20 mouse cellular contexts compared by ENCODE assay signal in genomic region chr2:115774153-115774908, GRCm38 (mm10).
DNase-seq lines count a peak whose midpoint lies in the region; ATAC-seq and TF ChIP-seq lines count a peak whose summit lies in the region.
"Had no signal": no experiment of that assay in that cellular context is flagged by ENCODE, and none has a peak within 500 bp of the region (broad histone marks: within the 10 kb centered on the region; RNA-seq: fewer than 3 reads in every experiment).

No protein-coding gene starts in this region.

- no peaks in the 10 kb centered on the region for H3K27me3 ChIP-seq in heart, postnatal 0 days (ENCODE audit: control insufficient read depth, insufficient read depth, low read length)
- no peaks in the 10 kb centered on the region for H3K27me3 ChIP-seq in heart, embryonic 11.5 days (ENCODE audit: control insufficient read depth, insufficient read depth, low read length)
- no peaks in the 10 kb centered on the region for H3K27me3 ChIP-seq in lung, embryonic 15.5 days
- H3K27me3 ChIP-seq in intestine, postnatal 0 days (replicated peaks; ENCODE audit: control insufficient read depth, insufficient read depth, low read length): no peaks in the 10 kb centered on the region
- no peaks in the 10 kb centered on the region for H3K27me3 ChIP-seq in stomach, postnatal 0 days (ENCODE audit: control insufficient read depth, insufficient read depth, low read length)
- H3K27me3 ChIP-seq: embryonic facial prominence, embryonic 13.5 days; forebrain, embryonic 13.5 days; limb, embryonic 15.5 days had no signal

- DNase-seq in heart, postnatal 0 days (ENCODE audit: low spot score): no peak
- DNase-seq in lung, postnatal 25 days (ENCODE audit: low spot score): no peak
- no peak for DNase-seq in stomach, postnatal 0 days (ENCODE audit: low spot score)
- DNase-seq in left cerebral cortex, adult 8-10 months (ENCODE audit: low spot score in 2 of 2): no peak
- DNase-seq in ovary, postnatal 10 days (ENCODE audit: low spot score): no peak
- DNase-seq: adrenal gland, adult 8-10 months; cerebellum, postnatal 14 days; heart, adult 2 months; layer of hippocampus, adult 9-11 months; lung, postnatal 4 days; right cerebral cortex, adult 18-20 months had no signal

- no peak overlapping the region for H3K4me2 ChIP-seq in heart, postnatal 0 days (ENCODE audit: low read depth, low read length)
- H3K4me2 ChIP-seq in heart, embryonic 11.5 days: no peak overlapping the region
- H3K4me2 ChIP-seq in lung, embryonic 15.5 days: no peak overlapping the region
- H3K4me2 ChIP-seq in intestine, postnatal 0 days (replicated peaks; ENCODE audit: low read depth): no peak overlapping the region
- H3K4me2 ChIP-seq in stomach, postnatal 0 days (replicated peaks; ENCODE audit: low read depth): no peak overlapping the region
- H3K4me2 ChIP-seq: embryonic facial prominence, embryonic 13.5 days; forebrain, embryonic 13.5 days; hindbrain, embryonic 14.5 days; limb, embryonic 15.5 days had no signal

- H3K4me3 ChIP-seq in heart, postnatal 0 days (ENCODE audit: low read depth, low read length): no peak overlapping the region
- H3K4me3 ChIP-seq in heart, embryonic 11.5 days (ENCODE audit: low read depth, low read length): no peak overlapping the region
- H3K4me3 ChIP-seq in lung, embryonic 15.5 days: no peak overlapping the region
- no peak overlapping the region for H3K4me3 ChIP-seq in intestine, postnatal 0 days (ENCODE audit: low read depth, low read length)
- no peak overlapping the region for H3K4me3 ChIP-seq in stomach, postnatal 0 days (ENCODE audit: low read depth, low read length)
- H3K4me3 ChIP-seq: embryonic facial prominence, embryonic 13.5 days; forebrain, embryonic 13.5 days; heart, adult 2 months; limb, embryonic 15.5 days had no signal

- no peaks in the 10 kb centered on the region for H3K36me3 ChIP-seq in heart, postnatal 0 days (replicated peaks; ENCODE audit: control insufficient read depth, insufficient read depth, low read length)
- no peaks in the 10 kb centered on the region for H3K36me3 ChIP-seq in heart, embryonic 11.5 days (ENCODE audit: control insufficient read depth, insufficient read depth, low read length)
- no peaks in the 10 kb centered on the region for H3K36me3 ChIP-seq in lung, embryonic 15.5 days
- H3K36me3 ChIP-seq in intestine, postnatal 0 days (ENCODE audit: control insufficient read depth, insufficient read depth): no peaks in the 10 kb centered on the region
- H3K36me3 ChIP-seq in stomach, postnatal 0 days (ENCODE audit: control insufficient read depth, insufficient read depth, low read length): no peaks in the 10 kb centered on the region
- H3K36me3 ChIP-seq: embryonic facial prominence, embryonic 13.5 days; limb, embryonic 15.5 days had no signal

- no peak overlapping the region for H3K9ac ChIP-seq in heart, postnatal 0 days (replicated peaks; ENCODE audit: low read depth, low read length)
- H3K9ac ChIP-seq in heart, embryonic 11.5 days (ENCODE audit: low read depth, low read length): no peak overlapping the region
- H3K9ac ChIP-seq in lung, embryonic 15.5 days: no peak overlapping the region
- H3K9ac ChIP-seq in intestine, postnatal 0 days (ENCODE audit: low read depth, low read length): no peak overlapping the region
- no peak overlapping the region for H3K9ac ChIP-seq in stomach, postnatal 0 days (ENCODE audit: low read length)
- H3K9ac ChIP-seq: embryonic facial prominence, embryonic 13.5 days; forebrain, embryonic 13.5 days; hindbrain, embryonic 14.5 days; limb, embryonic 15.5 days had no signal

- 0 out of 2 replicates have a peak overlapping the region, but pooled peaks have one; percentile 20 for H3K27ac ChIP-seq in heart, postnatal 0 days (ENCODE audit: low read depth)
- H3K27ac ChIP-seq in heart, embryonic 11.5 days (ENCODE audit: low read depth, low read length): no peak overlapping the region
- peak overlapping the region; percentile 64 for H3K27ac ChIP-seq in lung, embryonic 15.5 days
- H3K27ac ChIP-seq in intestine, postnatal 0 days (ENCODE audit: low read depth, low read length): no peak overlapping the region
- H3K27ac ChIP-seq in stomach, postnatal 0 days (replicated peaks): peak overlapping the region; percentile 53; the same call in 1 of the 2 replicates
- H3K27ac ChIP-seq: embryonic facial prominence, embryonic 13.5 days; forebrain, embryonic 13.5 days; heart, adult 2 months; hindbrain, embryonic 14.5 days; limb, embryonic 15.5 days had no signal

- H3K9me3 ChIP-seq in heart, postnatal 0 days (replicated peaks; ENCODE audit: control insufficient read depth, low read length): no peaks in the 10 kb centered on the region
- H3K9me3 ChIP-seq in heart, embryonic 11.5 days (replicated peaks; ENCODE audit: control insufficient read depth, low read length): no peaks in the 10 kb centered on the region
- no peaks in the 10 kb centered on the region for H3K9me3 ChIP-seq in lung, embryonic 15.5 days
- H3K9me3 ChIP-seq in intestine, postnatal 0 days (ENCODE audit: control insufficient read depth): no peaks in the 10 kb centered on the region
- H3K9me3 ChIP-seq in stomach, postnatal 0 days (ENCODE audit: control insufficient read depth, low read length): no peaks in the 10 kb centered on the region
- H3K9me3 ChIP-seq: embryonic facial prominence, embryonic 13.5 days; forebrain, embryonic 13.5 days; limb, embryonic 15.5 days had no signal

- TF ChIP-seq EP300 in heart, postnatal 0 days (IDR thresholded peaks at IDR 0.05; ENCODE audit: low read depth): no peak
- no peak for TF ChIP-seq EP300 in stomach, postnatal 0 days (optimal IDR thresholded peaks at IDR 0.05)

- no peak for TF ChIP-seq CTCF in heart, postnatal 0 days (IDR thresholded peaks at IDR 0.05; ENCODE audit: low read depth)
- no peak for TF ChIP-seq CTCF in intestine, postnatal 0 days (IDR thresholded peaks at IDR 0.05; ENCODE audit: low read depth)
- TF ChIP-seq CTCF in stomach, postnatal 0 days (IDR thresholded peaks at IDR 0.05; ENCODE audit: low read depth): no peak

- WGBS in heart, postnatal 0 days: 74% methylated on average over 5 of the region's 5 CpGs
- WGBS in heart, embryonic 11.5 days (ENCODE audit: insufficient replicate concordance): 72% methylated on average over 5 of the region's 5 CpGs
- WGBS in lung, embryonic 15.5 days: 42% methylated on average over 5 of the region's 5 CpGs
- 75% methylated on average over 5 of the region's 5 CpGs for WGBS in intestine, postnatal 0 days
- WGBS in stomach, postnatal 0 days: 67% methylated on average over 5 of the region's 5 CpGs

- H3K4me1 ChIP-seq in heart, postnatal 0 days (ENCODE audit: control insufficient read depth, insufficient read depth): peaks cover 16% of the 10 kb centered on the region
- peaks cover 16% of the 10 kb centered on the region for H3K4me1 ChIP-seq in heart, embryonic 11.5 days (ENCODE audit: control insufficient read depth, insufficient read depth, low read length)
- peaks cover 43% of the 10 kb centered on the region for H3K4me1 ChIP-seq in lung, embryonic 15.5 days
- H3K4me1 ChIP-seq in intestine, postnatal 0 days (replicated peaks; ENCODE audit: control insufficient read depth, insufficient read depth, low read length): no peaks in the 10 kb centered on the region
- peaks cover 7% of the 10 kb centered on the region for H3K4me1 ChIP-seq in stomach, postnatal 0 days (replicated peaks; ENCODE audit: control insufficient read depth, insufficient read depth)
- H3K4me1 ChIP-seq: forebrain, embryonic 13.5 days had no signal

- ATAC-seq in heart, postnatal 0 days (ENCODE audit: insufficient read depth, low read depth): no peak
- ATAC-seq in heart, embryonic 11.5 days (replicated peaks; ENCODE audit: insufficient number of reproducible peaks, low FRiP score, low TSS enrichment): no peak
- ATAC-seq in lung, embryonic 15.5 days (ENCODE audit: borderline replicate concordance, extremely low read depth, low FRiP score, low TSS enrichment): peak; percentile 58; the same call in 1 of the 2 replicates
- 0 out of 2 replicates have a peak, but pooled peaks have one; percentile 25 for ATAC-seq in intestine, postnatal 0 days
- ATAC-seq in stomach, postnatal 0 days (ENCODE audit: low FRiP score, low TSS enrichment): no peak
- ATAC-seq: CD4-positive, CD25-positive, alpha-beta regulatory T cell, adult 4 months; forebrain, embryonic 13.5 days; midbrain, embryonic 16.5 days had no signal

Comparison
In these comparisons a context has a peak if more than half of its experiments do, and no peak if none do; other contexts are left out.
1. H3K27ac ChIP-seq: peak in heart, postnatal 0 days (single experiment), lung, embryonic 15.5 days (single experiment) and stomach, postnatal 0 days (single experiment); none in heart, embryonic 11.5 days (single experiment) and intestine, postnatal 0 days (single experiment).
2. ATAC-seq: peak in lung, embryonic 15.5 days (single experiment) and intestine, postnatal 0 days (single experiment); none in heart, postnatal 0 days (single experiment), heart, embryonic 11.5 days (single experiment) and stomach, postnatal 0 days (single experiment).